Mouse (Mus musculus): ENCODE results near the gene Tshz2.

DNA sequence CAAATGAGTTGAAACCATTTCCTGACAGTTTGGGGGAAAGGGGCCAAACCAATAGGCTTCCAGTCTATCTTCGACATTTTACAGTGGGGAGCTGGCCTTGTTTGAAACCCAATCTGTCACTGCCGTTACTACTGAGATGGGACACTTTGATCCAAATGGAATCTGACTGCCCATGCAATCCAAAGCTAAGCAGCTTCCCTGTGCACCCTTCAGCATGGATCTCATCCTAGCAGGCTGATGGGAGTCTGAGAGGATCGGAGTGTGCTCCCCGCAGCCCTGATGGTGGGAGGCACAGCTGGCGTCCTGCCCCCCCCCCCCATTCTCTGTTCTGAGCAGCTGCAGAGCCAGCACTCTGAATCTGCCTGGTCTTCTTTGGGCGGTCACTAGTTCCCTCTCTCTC lies 384.5 kb downstream of the Tshz2 start:
- no peak for TF ChIP-seq CTCF (IDR thresholded peaks at IDR 0.05; ENCODE audit: control insufficient read depth, insufficient read depth, insufficient read length)
- TF ChIP-seq MYOG (IDR thresholded peaks at IDR 0.05; ENCODE audit: control insufficient read depth, extremely low read depth, insufficient read length) = no peak
- TF ChIP-seq USF1 (IDR thresholded peaks at IDR 0.05; ENCODE audit: low read depth) = no peak
- no peak for TF ChIP-seq MAX (IDR thresholded peaks at IDR 0.05)
